Mouse (Mus musculus): ENCODE results near the gene Nfib.

The Nfib gene

DNA sequence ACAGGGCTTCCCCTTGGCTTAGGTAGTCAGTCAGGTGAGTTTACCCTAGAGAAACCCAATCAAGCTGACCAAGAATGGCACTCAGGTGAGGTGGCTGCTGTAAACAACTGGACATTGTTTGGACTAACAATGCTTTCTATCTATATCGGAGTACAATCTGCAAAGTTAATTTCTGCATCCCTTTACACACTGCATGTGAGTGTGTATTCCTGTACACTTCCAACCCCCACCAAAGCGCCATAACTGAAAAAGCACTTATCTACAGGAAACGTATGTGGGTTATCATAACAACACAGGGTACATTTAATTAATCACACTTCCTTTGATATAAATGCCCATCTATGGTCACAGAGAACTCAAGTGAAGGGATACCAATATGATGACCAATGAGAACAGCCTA lies 346.4 kb downstream of the Nfib start:
- 77% methylated on average over 3 of the region's 3 CpGs for WGBS

DNA sequence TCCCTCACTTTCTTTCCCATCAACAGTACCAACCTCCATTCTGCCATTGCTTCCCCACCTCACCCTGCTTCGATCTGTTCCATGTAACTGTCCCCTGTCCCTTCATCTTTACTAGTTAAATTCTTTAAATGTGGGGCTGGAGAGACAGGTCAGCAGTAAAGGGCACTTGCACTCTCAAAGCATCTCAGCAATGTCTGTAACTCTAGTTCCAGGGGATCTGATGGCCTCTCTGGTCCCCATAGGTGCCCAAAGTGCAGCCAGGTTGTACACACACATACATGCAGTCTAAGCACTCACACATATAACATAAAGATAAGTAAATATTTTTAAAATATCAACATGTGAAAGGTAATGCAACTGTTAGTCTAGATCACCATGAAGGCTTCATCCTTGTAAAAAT lies 356.5 kb downstream of the Nfib start:
- WGBS = 92% methylated on average over 1 of the region's 1 CpGs

DNA sequence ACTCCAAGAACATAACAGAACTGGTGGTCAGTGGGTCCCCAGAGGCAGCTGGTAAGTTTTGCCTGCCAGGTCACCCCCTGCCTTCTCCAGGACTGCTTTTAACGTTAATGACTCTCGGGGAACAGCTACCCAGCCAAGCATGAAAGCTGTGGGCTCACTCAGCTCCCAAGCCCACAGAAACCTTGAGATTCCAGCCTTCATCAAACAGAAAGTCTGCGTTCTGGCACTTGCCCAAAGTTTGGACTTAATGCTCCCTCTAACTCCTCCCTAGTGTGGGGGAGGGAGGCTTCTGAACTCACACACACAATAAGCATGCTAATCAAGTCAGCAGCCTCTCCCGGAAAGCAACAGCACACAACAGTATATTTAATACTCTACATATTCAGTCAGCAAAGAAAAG lies 360.8 kb downstream of the Nfib start:
- 33% methylated on average over 4 of the region's 4 CpGs for WGBS

DNA sequence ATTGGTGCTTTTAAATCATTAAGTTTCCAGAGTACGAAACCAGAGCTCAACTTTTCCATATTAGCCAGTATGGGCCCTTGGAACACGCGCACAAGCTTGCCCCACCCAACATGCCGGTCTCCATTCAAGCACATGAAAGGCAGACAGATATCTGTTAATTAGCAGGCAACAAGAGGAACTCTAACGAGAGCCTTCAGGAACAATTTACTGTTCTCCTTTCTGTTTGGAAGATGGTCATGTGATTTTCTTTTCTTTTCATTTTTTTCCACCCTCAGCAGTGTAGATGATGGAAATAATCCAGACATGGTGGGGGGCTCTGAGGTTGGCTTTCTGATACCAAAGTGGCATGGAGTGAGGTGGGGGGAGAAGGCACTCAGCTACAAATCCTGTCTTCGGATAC lies 361.3 kb downstream of the Nfib start:
- 68% methylated on average over 6 of the region's 6 CpGs for WGBS

DNA sequence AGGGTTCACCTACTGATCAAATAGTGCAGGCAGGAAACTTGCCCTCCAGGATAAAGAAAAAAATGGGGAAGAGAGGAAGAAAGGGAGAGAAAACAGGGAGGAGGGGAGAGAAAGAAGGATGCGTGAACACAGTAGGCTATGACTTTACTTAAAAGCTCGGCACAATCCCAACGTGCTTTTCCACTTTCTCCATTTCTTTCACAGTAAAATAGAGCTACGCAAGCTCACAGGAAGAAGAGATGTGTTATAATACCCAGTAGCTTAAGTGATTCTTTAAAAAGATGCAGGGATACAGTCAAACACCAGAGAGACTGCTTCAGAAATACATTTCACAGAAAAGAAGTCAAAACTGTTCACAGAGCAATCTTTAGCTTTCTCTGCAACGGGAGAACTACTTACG lies 366.6 kb downstream of the Nfib start:
- WGBS = 34% methylated on average over 6 of the region's 6 CpGs

DNA sequence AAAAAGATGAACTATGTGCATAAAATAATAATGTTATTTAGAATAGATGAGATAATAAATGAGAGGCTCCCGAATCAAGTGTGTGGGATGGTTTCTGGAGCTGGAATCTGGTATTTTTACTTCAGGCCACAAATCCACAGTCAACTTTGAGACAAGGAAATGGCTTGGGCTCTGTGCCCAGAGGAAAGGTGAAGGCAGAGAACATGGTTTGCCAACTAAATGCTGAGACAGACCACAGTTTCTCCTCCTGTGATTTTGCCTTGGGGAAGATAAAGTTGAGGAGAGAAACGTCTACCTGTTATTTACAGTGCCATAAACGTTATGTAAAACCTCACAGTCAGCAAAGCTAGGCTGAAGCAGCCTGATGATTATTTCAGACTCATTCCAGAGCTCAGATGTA lies 367.1 kb downstream of the Nfib start:
- 19% methylated on average over 3 of the region's 3 CpGs for WGBS

DNA sequence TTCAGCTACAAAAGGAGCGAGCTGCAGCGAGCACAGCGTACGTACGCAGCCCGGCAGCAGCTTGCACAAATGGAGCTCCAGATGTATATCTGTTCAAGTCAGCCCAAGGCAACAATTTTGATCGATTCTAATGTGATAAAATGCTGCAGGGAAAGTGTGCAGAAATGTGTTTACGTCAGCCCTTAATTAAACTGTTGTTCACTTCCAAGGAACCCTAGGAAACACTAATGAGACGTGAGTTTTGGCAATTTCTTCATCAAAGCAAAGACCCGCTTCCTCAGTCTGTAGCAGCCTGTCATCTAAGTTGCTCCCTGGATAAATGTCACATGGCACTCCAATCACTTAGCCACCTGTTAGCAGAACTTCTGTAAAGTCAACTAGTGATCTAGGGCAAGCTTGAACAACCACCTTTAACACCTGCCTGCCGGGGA lies 368.6 kb downstream of the Nfib start:
- WGBS = 66% methylated on average over 11 of the region's 11 CpGs

DNA sequence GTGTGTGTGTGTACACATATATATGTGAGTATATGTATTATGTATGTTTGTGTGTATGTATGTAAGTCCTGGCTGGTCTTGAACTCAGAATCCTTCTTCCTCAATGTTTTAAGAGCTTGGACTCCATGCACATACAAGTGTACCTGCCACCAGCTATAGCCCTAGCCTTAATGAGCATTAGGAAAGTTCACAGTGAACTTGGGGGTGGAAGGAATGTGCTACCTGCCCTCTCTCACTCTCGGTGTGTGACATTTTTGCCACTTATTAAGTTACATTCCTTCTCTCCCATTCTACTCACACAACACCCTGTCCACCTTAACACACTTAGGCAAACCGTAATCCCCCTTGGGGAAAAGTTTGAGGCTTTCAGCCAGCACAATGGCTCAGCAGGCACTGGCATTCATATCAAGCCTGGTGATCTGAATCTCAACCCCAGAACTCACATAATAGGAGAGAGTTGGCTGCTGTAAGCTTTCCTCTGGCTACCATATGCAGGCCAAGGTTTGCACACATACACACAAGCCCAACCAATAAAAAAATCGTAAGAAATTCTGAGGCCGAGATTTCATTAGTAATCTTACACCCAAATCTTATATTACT lies 370.2 kb downstream of the Nfib start:
- 68% methylated on average over 4 of the region's 4 CpGs for WGBS

DNA sequence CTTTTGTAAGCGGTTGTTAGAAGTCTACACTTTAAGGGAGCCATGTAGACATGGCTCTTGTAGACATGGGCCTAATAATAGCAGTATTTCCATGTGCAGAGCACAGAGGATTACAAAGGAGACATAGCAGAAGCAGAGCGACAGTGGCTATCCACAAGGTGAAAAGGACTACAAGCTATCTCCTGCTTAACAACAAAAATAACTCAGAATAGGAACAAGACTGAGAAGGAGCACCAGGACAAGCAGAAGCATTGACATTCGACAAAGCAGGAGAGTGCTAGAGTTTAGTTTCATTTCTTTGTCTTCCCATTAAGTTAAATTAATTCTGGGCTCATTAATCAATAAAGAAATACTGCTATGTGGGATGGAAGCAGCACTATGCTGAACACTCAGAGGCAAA lies 372.1 kb downstream of the Nfib start:
- WGBS = 92% methylated on average over 3 of the region's 3 CpGs

DNA sequence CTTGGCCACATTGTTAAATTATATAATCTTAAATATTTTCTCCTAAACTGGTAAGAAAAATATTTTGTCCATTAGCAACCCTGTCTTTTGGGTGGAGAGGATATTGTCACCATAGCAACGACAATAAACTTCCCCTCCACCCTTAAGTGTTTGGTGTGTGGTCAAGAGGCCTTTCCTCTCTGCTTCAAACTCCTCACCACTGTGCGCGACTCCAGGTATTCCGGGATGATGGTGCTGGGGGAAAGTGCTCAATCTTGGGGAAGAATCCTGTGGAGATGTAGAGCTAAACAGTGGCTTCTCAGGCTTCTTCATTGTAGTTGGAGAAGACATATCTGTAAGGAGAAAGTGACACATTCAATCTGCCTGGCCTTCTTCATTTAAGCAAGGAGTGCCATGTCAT lies 375.5 kb downstream of the Nfib start:
- WGBS = 82% methylated on average over 4 of the region's 4 CpGs

DNA sequence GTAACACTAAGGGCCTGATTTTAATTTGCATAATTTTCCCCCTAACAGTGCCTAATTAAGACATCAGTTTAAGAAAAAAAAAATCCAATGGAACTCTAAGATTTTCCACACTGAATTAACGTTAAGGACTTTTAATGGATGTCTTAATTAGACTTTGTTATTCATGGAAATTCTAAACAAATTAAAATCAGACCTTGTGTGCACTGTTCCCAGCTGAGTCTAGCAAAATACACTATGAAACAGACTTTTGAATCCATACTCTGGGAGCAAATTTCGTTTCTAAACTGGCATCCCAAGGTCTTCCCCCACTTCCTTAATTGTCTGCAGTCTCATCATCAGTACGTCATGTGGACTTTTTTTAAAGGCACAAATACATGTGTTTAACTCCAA lies 379.4 kb downstream of the Nfib start:
- 61% methylated on average over 3 of the region's 3 CpGs for WGBS

DNA sequence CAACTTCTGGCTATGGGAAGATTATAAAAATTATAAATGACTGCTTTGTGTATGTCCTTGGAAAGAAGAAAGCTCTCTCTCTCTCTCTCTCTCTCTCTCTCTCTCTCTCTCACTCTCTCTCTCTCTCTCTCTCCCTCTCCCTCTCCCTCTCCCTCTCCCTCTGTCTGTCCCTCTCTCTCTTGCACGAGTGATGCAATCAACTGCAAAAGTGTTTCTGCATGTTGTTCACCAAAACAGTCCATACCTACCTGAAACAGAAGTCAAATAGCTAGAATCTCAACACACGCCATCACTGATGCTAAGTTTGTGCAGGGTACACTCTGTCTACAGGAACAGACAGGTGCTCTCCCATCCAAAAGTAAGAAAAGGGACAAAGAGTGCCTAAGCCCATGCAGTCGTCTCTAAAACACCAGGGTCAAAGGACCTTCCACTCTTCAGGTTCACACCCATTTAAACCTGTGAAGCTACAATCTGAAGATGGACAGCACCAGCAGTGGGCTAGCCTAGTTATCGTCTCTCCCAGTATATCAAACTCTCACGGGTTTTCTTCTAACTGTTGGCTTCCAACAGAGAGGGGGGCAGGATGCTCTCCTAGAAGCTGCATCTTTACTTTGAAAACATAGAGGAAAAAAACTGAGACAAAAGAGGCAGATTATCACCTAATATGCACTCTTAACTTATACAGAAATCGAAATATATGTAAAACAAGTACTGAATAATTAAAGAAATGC lies 380.0 kb downstream of the Nfib start:
- 71% methylated on average over 6 of the region's 6 CpGs for WGBS

DNA sequence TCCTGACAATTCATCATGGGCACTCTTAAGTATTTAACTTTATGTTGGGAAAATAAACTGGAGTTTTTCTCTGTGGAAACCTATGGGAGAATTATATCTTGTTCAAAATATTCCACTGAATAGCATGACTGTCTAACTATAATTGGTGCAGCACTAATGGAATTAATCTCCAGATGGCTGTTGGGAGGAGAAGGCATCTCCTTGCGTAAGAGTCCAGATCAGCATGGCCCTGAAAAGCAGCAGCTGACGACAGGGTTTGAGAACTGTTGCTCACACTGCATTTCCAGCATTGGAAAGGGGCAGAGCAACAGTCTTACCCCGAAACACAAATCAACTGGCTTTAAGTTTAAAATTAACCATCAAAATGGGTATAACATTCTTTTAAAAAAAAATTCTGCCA lies 380.6 kb downstream of the Nfib start:
- WGBS = 64% methylated on average over 3 of the region's 3 CpGs

DNA sequence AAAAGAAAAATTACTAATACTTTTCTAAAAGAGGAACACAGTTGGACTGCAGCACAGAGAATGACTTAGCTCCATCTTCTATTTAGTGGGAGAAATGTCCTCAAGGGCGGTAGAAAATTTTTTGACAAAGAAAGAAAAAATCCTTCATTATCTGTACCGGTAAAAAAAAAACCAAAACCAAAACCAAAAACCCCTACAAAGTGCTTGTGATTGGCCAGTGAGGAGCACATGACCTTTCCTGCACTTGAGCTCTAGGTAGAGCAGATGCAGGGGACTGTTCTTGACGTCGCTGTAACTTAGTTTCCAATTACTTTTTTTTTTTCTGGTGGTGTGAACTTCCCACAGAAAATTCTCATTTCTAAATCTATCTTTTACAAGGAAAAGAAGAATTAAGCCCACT lies 384.5 kb downstream of the Nfib start:
- WGBS = 72% methylated on average over 4 of the region's 4 CpGs

DNA sequence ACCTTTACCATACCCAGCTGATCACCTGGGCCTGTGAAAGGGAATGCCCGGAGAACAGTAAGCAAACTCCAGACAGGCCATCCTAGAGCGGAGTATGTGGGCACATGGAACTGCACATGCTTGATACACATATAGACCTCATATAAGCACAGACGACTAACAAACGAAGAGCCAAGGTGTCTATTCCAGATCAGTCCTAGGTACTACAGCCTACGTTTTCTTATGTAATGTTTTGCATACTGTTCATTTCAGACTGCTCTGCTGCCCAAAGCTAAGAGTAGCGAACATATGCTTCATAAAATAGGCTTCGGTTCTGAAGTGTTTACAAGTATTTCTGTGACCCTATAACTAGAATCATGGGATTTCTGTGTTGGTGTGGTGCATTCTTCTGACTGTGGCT lies 386.2 kb downstream of the Nfib start:
- 73% methylated on average over 7 of the region's 7 CpGs for WGBS

DNA sequence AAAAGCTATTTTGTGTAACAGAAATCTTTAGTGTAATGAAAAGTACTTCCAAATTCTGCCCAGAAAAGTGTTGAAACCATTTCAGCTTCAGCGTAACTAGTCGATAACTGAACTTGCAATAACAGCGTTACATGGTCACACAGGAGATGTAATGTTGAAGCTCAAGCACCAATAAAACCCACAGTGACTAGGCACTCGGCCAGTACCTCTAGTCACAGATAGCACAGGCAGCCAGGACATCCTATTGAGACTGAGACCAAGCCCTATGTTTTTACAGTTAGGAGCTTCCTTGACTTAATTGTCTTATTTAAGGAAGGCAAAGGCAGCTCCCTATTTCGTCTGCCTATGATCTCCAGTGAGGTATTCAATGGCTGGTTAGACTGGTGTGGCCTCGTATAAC lies 389.4 kb downstream of the Nfib start:
- WGBS = 77% methylated on average over 6 of the region's 6 CpGs

DNA sequence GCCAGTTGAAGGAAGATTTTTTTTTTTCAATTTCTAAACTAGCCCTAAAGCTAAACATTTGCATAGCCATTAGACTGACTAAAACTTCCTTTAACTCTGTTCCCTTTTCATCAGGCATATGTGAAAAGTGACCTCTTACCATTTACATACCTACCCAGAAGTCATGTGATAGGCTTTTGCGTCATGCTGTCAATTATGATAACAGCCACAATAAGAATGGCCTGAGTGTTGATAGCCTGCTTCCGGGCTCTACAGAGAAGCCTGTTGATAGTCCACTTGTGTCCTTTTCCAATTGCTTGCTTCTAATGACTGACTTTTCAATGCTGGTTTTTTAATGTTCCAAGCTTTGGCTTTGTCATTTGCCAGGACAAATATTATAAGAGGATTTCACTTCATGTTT lies 389.8 kb downstream of the Nfib start:
- WGBS = 86% methylated on average over 2 of the region's 2 CpGs

DNA sequence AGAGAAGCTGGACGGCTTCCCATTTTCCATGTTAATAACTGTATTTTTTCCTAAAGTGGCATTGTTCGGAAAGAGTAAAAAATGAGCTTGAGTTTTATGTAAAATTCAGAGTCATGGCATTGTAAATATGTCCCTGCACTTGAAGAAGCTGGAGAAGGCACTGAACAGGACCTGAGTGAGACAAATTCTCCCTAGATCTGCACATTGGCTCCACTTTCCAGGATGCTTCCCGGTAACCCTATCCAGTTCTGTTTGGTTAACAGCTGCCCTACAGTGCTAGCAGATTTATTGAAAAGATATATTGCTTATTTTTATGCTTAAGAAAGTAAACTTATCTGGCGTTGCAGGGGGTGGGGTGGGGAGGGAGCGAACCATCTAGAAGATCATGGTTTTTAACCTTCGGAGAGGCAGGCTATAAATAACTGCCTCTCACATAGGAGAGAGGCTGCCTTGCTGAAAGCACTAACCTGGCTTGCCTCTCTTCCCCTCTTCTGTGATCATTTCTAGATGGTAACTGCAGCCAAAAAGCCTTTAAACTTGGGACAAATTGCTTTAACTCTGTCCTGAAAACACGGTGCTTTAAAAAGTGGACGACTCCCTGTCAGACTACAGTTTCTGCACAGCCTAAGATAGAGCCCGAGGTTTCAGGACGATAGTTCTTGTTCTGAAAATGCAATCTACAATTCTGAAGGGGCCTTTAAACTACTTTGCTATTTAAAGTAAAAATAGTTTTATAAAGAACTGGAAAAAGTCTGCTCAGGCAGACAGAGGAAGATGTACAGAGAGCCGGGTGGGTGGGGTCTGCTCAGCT lies 394.4 kb downstream of the Nfib start:
- WGBS = 62% methylated on average over 11 of the region's 11 CpGs

DNA sequence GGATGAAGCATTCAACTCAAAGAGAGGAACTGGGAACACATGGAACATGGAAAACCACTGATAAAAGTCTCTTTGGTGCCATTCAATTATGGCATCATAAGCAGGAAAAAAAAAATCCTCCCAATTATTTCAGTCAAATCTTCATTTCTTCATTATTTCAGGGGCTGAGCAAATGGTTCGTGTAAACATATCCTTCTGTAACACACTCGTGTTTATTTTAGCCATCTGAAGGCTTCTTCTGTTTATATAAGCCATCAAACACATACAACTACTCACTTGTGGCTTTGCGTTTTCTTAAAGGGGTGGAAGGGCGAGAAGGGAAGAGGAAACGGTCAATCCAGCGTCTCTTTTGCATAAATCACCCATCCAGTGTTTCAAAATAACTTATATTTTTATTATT lies 399.5 kb downstream of the Nfib start:
- 72% methylated on average over 6 of the region's 6 CpGs for WGBS

DNA sequence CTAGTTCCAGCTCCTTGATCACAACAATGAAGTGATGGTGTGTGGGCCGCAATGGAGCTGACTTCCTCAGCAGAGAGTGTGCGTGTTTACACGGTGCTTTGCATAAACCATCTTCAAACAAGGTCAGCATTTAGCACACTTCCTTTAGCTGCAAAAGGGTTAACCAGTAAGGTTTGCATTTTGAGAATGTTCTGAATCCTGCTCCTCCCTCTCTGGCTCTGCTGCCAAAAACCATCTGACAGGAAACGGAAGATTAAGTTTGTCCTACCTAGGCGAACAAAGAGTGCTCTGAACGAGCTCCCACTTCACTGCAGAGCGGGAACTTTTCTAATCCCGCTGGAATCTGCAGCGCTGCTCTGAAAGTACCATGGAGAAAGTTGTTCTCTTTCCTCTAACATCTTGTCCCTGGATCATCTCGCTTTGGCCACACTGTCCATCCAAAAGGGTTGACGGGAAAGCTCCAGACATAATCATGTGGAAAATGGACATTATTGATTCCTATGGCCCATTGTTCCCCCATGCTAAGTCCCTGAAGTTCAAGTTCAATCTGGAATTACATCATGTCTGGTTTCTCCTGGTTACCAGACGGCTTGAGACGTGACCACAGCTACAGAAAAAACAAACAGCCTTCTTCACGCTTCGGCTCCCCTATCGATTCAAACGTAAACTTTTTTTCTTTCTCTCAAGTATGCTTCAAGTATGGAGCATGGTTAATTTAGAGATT lies 401.2 kb downstream of the Nfib start:
- 31% methylated on average over 17 of the region's 17 CpGs for WGBS

DNA sequence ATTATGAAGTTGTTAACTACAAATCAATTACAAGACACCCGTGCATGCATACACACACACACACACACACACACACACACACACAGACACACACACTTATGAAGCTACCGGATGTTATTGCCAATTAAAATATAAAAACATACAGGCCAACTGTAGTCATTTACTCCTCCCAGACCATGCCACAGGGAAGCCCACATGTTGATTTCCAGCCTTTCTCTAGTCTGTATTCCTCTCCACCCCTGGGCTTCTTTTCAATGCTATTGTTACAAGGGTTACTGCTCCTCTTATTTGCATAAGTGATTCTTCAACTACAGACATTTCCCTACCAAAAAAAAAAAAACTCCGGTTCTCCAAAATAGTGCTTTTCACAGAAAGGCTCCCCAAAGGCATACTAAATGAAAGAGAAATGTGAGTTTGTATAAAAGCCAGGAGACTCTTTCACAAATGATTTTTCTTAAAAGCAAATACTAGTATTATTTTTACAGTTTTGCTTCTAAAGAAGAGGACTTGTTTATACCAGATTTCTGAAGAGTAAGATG lies 402.1 kb downstream of the Nfib start:
- WGBS = 41% methylated on average over 3 of the region's 3 CpGs

DNA sequence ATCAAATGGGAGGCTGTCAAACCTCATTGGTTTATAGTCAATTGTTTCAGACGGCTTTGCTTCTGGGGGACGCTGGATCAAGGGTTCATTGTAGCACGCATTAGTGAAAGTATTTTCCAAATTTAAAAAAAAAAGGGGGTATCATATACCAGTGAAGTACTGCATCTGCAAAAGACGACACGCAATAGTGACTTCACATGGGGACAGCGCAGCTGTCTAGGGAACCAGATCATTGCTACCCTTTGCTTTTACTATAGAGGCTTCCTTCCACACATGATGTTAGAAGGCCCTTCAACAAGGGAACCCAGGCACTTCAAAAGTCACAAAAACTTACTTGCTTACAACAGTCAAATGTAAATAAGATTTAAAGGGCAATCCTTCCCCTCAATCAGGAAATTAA lies 402.6 kb downstream of the Nfib start:
- WGBS = 85% methylated on average over 6 of the region's 6 CpGs
